Mouse (Mus musculus) MEL (cell line): ENCODE results near the gene Clock. TPM values are rescaled to one million over a fixed set of nuclear protein-coding genes. Genes with fewer than 3 reads are reported as not detected.

Experiments used
- polyA plus RNA-seq, 2 experiments: library from polyadenylated mRNA; stranded (reverse) in 1 of 2; unstranded in 1 of 2; fragments of >175 nt in 1 of 2; fragments of >200 nt in 1 of 2; gene quantifications; 2 replicates each; pipeline versions ENCODE4 v1.2.1 to v1.2.4; 2012; ENCODE audit warnings: low replicate concordance in 2 of 2, low read depth in 1 of 2; ENCODE audit not compliant: insufficient read length in 2 of 2, insufficient read depth in 1 of 2, missing spikeins in 1 of 2
- total RNA-seq: library from RNA; depleted of rRNA; stranded (reverse); fragments of 300-350 nt; gene quantifications from 2 replicates; pipeline ENCODE4 v1.2.3, GENCODE M21; 2012; rRNA removed

Clock gene
- total and polyA plus RNA-seq, 3 experiments = 4.1 to 77.5 (median 6.3) TPM

Other genes with a start within 250 kb of the Clock start
- 17.0 and 18.3 TPM in 2 replicates for gene Srd5a3, start 164.5 kb downstream of the Clock start, total RNA-seq
- gene Srd5a3, start 164.5 kb downstream of the Clock start, polyA plus RNA-seq = 10 to 100 TPM in 1 of 2 experiments, not detected in 1; 33.2 TPM
- 73.0 and 77.7 TPM in 2 replicates for gene Tmem165, start 120.9 kb downstream of the Clock start, total RNA-seq
- gene Tmem165, start 120.9 kb downstream of the Clock start, polyA plus RNA-seq = 100 to 1,000 TPM in 1 of 2 experiments, 10 to 100 TPM in 1; 66.5 to 154 TPM
- not detected in 2 replicates for gene Pdcl2, start 26.4 kb upstream of the Clock start, total RNA-seq
- gene Pdcl2, start 26.4 kb upstream of the Clock start, polyA plus RNA-seq = not detected
- not detected in 2 replicates for gene Nmu, start 59.0 kb upstream of the Clock start, total RNA-seq
- gene Nmu, start 59.0 kb upstream of the Clock start, polyA plus RNA-seq = not detected
- not detected in 2 replicates for gene Gm7271, start 179.2 kb upstream of the Clock start, total RNA-seq
- not detected for gene Gm7271, start 179.2 kb upstream of the Clock start, polyA plus RNA-seq
- 40.8 and 45.2 TPM in 2 replicates for gene Exoc1, start 224.5 kb upstream of the Clock start, total RNA-seq
- 10 to 100 TPM in 1 of 2 experiments, not detected in 1; 34.2 TPM for gene Exoc1, start 224.5 kb upstream of the Clock start, polyA plus RNA-seq